Mouse (Mus musculus): ENCODE data around the gene Iqgap2. TPM values are rescaled to one million over a fixed set of nuclear protein-coding genes. Genes with fewer than 3 reads are reported as not detected.
A peak's percentile ranks its signal among the peaks of the same experiment; 100 is the strongest.

Iqgap2 gene
- polyA plus RNA-seq, 1 experiment from 2014 or later = 14.0 TPM

GRCm38 (mm10) chr13:95893166-95893565, 1.4 kb upstream of the Iqgap2 start:
- no peak for DNase-seq (ENCODE audit: extremely low spot score, low spot score)
- peak overlapping the region; percentile 97 for H3K27ac ChIP-seq
- H3K4me1 ChIP-seq = peaks cover 43% of the 10 kb centered on the region
- H3K9me3 ChIP-seq = no peaks in the 10 kb centered on the region
- H3K4me3 ChIP-seq = peak overlapping the region; percentile 88; the same call in 1 of the 2 replicates
- peaks cover 23% of the 10 kb centered on the region for H3K27me3 ChIP-seq (ENCODE audit: poor library complexity, severe bottlenecking)
- H3K36me3 ChIP-seq (replicated peaks) = no peaks in the 10 kb centered on the region
- WGBS = 92% methylated on average over 4 of the region's 4 CpGs

- Histone ChIP-seq H3K4me3 (peak overlapping the region; percentile 88), H3K9me3 (no peaks in the 10 kb centered on the region), H3K27me3 (ENCODE audit: poor library complexity, severe bottlenecking) (peaks cover 23% of the 10 kb centered on the region), H3K27ac (peak overlapping the region; percentile 97), H3K4me1 (peaks cover 48% of the 10 kb centered on the region), H3K36me3 (replicated peaks) (no peaks in the 10 kb centered on the region)
- WGBS = 15% methylated on average over 12 of the region's 12 CpGs
- DNase-seq (ENCODE audit: extremely low spot score, low spot score) = no peak
Observed at GRCm38 (mm10) chr13:95892611-95893145, 956 bp upstream of the Iqgap2 start.

DNA sequence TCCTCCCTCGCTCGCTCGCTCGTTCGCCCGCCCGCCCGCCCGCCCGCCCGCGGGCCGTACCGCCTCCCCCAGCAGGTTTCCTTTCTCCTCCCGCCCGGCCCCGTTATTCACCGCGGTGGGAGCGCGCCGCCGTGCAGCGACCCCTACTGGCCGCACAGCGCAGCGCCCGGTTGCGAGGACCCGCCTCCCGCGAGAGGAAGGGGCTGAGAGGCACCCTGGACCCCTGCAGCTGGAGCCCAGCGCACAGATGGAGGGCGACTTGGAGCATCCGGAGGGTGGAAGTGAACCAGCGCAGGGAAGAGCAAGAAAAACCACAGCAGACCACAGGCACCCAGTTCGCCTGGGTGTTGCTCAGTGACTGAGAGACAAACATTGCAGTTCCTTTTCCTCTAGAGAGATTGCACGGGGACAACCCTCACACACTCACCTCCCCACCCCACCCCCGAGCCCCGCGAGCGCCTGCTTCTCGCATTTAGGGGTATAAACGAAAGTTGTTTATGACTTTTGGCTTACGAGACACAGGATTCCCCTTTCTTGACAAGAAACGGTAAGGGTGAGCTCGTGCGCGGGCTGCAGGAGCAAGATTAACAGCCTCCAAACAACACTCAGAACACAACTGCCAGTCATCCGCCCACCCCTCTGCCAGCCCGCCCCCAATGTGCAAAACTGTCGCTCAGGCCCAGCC, 346 bp upstream of the Iqgap2 start:
- peak overlapping the region; percentile 97 for H3K27ac ChIP-seq
- peaks cover 51% of the 10 kb centered on the region for H3K4me1 ChIP-seq
- H3K4me3 ChIP-seq = peak overlapping the region; percentile 88
- H3K27me3 ChIP-seq (ENCODE audit: poor library complexity, severe bottlenecking) = peaks cover 19% of the 10 kb centered on the region
- no peaks in the 10 kb centered on the region for H3K36me3 ChIP-seq (replicated peaks)
- WGBS = under 1% methylated on average over 37 of the region's 52 CpGs
- no peaks in the 10 kb centered on the region for H3K9me3 ChIP-seq
- DNase-seq (ENCODE audit: extremely low spot score, low spot score) = peak; percentile 91

- H3K36me3 ChIP-seq (replicated peaks) = no peaks in the 10 kb centered on the region
- H3K4me3 ChIP-seq = peak overlapping the region; percentile 88
- WGBS = under 1% methylated on average over 33 of the region's 33 CpGs
- peak overlapping the region; percentile 97 for H3K27ac ChIP-seq
- peaks cover 10% of the 10 kb centered on the region; the same call in 1 of the 2 replicates for H3K27me3 ChIP-seq (ENCODE audit: poor library complexity, severe bottlenecking)
- no peaks in the 10 kb centered on the region for H3K9me3 ChIP-seq
- DNase-seq (ENCODE audit: extremely low spot score, low spot score) = peak; percentile 75
- H3K4me1 ChIP-seq = peaks cover 62% of the 10 kb centered on the region
Observed at GRCm38 (mm10) chr13:95890851-95891471, 761 bp downstream of the Iqgap2 start.

DNA sequence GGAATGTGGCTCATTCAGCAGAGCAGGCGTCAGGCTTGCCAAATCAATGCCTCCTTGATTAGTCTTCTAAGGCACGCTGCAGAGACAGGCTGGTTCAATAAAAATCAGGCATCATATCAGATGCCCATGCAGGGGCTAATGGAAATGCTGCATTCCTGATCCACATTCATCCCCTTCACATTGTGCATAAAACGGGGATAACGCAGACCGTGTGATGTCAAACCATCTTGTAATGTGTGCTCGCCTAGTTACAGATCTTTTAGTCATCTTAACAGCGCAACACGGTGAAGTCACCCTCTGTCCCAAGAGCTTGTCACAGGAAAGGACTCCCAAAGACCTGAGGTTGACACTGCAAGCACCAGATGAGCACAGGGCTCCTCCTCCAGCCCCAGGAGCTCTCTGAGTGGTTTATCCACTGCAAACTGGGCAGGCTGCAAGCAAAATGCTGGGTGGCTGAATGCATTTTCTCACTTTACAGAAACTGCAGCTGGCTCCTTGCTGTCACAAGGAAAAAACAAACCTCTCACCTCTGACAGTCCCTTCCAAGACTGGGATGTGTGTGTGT, 1.7 kb downstream of the Iqgap2 start:
- Histone ChIP-seq H3K27ac (peak overlapping the region; percentile 97), H3K4me1 (peaks cover 67% of the 10 kb centered on the region), H3K4me3 (peak overlapping the region; percentile 88), H3K27me3 (ENCODE audit: poor library complexity, severe bottlenecking) (peaks cover 10% of the 10 kb centered on the region; the same call in 1 of the 2 replicates), H3K9me3 (no peaks in the 10 kb centered on the region), H3K36me3 (replicated peaks) (no peaks in the 10 kb centered on the region)
- 31% methylated on average over 8 of the region's 8 CpGs for WGBS
- DNase-seq (ENCODE audit: extremely low spot score, low spot score) = no peak

- Histone ChIP-seq H3K27ac (no peak overlapping the region), H3K4me1 (peaks cover 67% of the 10 kb centered on the region), H3K36me3 (replicated peaks) (no peaks in the 10 kb centered on the region), H3K4me3 (no peak overlapping the region), H3K27me3 (ENCODE audit: poor library complexity, severe bottlenecking) (peaks cover 10% of the 10 kb centered on the region; the same call in 1 of the 2 replicates), H3K9me3 (no peaks in the 10 kb centered on the region)
- DNase-seq (ENCODE audit: extremely low spot score, low spot score) = no peak
- WGBS = 91% methylated on average over 10 of the region's 10 CpGs
Observed at GRCm38 (mm10) chr13:95889366-95889765, 2.4 kb downstream of the Iqgap2 start.

DNA sequence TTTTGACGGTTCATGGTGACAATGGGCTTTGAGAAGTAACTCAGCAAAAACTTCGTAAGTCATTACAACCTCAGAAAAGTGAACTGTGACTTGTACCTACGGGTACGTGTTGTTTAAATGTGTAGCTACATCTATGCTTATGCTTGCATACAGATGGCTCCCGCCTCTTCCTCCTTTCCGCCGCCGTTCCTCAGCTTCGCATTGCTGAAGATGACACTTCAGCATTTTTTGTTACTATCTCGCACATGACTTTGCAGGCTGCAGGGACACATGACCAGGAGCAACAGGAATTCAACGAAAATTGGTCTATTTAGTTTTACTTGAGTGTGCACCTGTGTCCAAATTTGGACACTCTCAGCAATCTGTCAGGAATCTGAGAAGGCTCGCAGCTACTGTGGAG, 3.1 kb downstream of the Iqgap2 start:
- DNase-seq (ENCODE audit: extremely low spot score, low spot score) = no peak
- Histone ChIP-seq H3K27ac (no peak overlapping the region), H3K36me3 (replicated peaks) (no peaks in the 10 kb centered on the region), H3K27me3 (ENCODE audit: poor library complexity, severe bottlenecking) (peaks cover 8% of the 10 kb centered on the region; the same call in 1 of the 2 replicates), H3K4me3 (no peak overlapping the region), H3K4me1 (peaks cover 70% of the 10 kb centered on the region), H3K9me3 (no peaks in the 10 kb centered on the region)
- 92% methylated on average over 12 of the region's 12 CpGs for WGBS

- Histone ChIP-seq H3K9me3 (no peaks in the 10 kb centered on the region), H3K36me3 (replicated peaks) (no peaks in the 10 kb centered on the region), H3K4me3 (no peak overlapping the region), H3K27ac (no peak overlapping the region), H3K27me3 (ENCODE audit: poor library complexity, severe bottlenecking) (peaks cover 4% of the 10 kb centered on the region; the same call in 1 of the 2 replicates), H3K4me1 (peaks cover 68% of the 10 kb centered on the region)
- DNase-seq (ENCODE audit: extremely low spot score, low spot score) = no peak
- WGBS = 89% methylated on average over 4 of the region's 4 CpGs
Observed at GRCm38 (mm10) chr13:95888170-95888569, 3.6 kb downstream of the Iqgap2 start.

DNA sequence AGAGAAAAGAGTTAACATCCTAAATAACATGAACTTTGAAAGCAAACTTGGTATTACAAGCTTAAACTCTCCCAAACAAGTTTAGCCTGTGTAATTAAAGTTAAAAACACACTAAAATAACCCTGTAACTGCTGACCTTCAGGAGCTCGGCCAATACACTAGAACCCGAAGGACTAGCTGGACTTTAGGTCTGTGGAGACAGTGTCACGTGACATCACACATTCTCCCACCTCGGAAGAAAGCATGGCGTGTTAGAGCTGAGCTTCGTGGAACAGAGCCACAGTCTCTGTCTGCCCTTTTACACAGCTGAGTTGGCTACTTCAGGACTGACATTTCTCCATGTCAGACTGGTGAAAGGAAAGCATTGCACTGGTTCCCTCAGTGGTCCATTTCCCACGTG, 4.3 kb downstream of the Iqgap2 start:
- Histone ChIP-seq H3K9me3 (no peaks in the 10 kb centered on the region), H3K27me3 (ENCODE audit: poor library complexity, severe bottlenecking) (no peaks in the 10 kb centered on the region), H3K4me1 (peaks cover 60% of the 10 kb centered on the region), H3K36me3 (replicated peaks) (no peaks in the 10 kb centered on the region), H3K4me3 (no peak overlapping the region), H3K27ac (no peak overlapping the region)
- 90% methylated on average over 7 of the region's 7 CpGs for WGBS
- no peak for DNase-seq (ENCODE audit: extremely low spot score, low spot score)

- Histone ChIP-seq H3K4me3 (no peak overlapping the region), H3K27me3 (ENCODE audit: poor library complexity, severe bottlenecking) (no peaks in the 10 kb centered on the region), H3K9me3 (no peaks in the 10 kb centered on the region; the same call in 1 of the 2 replicates), H3K4me1 (peaks cover 40% of the 10 kb centered on the region), H3K36me3 (replicated peaks) (peaks cover 8% of the 10 kb centered on the region), H3K27ac (no peak overlapping the region)
- WGBS = 92% methylated on average over 3 of the region's 3 CpGs
- no peak for DNase-seq (ENCODE audit: extremely low spot score, low spot score)
Observed at GRCm38 (mm10) chr13:95884455-95884854, 7.3 kb downstream of the Iqgap2 start.

DNA sequence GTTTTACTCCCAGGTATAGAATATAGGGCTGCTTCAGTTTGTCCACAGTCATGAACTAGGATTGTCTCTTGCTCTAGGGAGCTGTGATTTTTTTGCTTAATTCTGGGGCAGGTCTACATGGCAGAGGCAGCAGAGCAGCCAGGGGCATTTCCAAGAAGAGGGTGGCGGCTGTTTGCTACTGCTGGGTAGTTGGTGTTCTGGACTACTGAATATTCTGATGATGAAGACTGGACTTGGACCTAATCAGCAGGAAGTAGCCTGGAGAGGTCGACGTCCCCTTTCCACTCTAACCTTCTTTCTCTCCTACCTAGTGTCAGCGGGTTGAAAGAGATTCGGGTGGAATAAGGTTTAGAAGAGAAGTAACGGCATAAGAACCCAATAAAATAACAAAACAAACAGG, 9.7 kb downstream of the Iqgap2 start:
- WGBS = 92% methylated on average over 6 of the region's 6 CpGs
- no peak for DNase-seq (ENCODE audit: extremely low spot score, low spot score)
- H3K9me3 ChIP-seq = no peaks in the 10 kb centered on the region; the same call in 1 of the 2 replicates
- H3K36me3 ChIP-seq (replicated peaks) = peaks cover 8% of the 10 kb centered on the region
- no peak overlapping the region for H3K27ac ChIP-seq
- peaks cover 29% of the 10 kb centered on the region for H3K4me1 ChIP-seq
- H3K27me3 ChIP-seq (ENCODE audit: poor library complexity, severe bottlenecking) = no peaks in the 10 kb centered on the region
- no peak overlapping the region for H3K4me3 ChIP-seq

- peaks cover 8% of the 10 kb centered on the region for H3K36me3 ChIP-seq (replicated peaks)
- H3K27ac ChIP-seq = no peak overlapping the region
- no peak overlapping the region for H3K4me3 ChIP-seq
- 94% methylated on average over 9 of the region's 9 CpGs for WGBS
- no peaks in the 10 kb centered on the region for H3K27me3 ChIP-seq (ENCODE audit: poor library complexity, severe bottlenecking)
- no peaks in the 10 kb centered on the region; the same call in 1 of the 2 replicates for H3K9me3 ChIP-seq
- H3K4me1 ChIP-seq = peaks cover 23% of the 10 kb centered on the region
- no peak for DNase-seq (ENCODE audit: extremely low spot score, low spot score)
Observed at GRCm38 (mm10) chr13:95881427-95881826, 10.3 kb downstream of the Iqgap2 start.

DNA sequence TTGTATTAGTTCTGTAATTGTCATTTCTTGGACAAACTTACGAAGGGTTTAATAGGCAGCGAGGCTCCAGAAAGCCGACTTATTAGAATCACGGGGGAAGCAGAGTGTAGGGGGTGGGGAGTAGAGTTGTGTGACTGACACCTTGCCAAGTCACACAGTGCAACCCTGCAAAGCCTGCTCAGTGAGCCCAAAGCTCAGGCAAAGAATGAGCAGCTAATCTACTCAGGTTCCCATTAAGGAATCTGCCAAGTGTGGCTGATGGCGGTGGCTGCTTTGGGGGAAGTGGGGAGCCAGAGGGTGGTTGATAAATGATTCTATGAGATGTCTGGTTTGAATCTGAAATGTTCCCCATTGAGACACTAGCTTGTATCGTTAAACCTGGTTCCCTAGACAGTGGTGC, 11.1 kb downstream of the Iqgap2 start:
- Histone ChIP-seq H3K27ac (no peak overlapping the region), H3K9me3 (no peaks in the 10 kb centered on the region; the same call in 1 of the 2 replicates), H3K4me1 (peaks cover 15% of the 10 kb centered on the region), H3K27me3 (ENCODE audit: poor library complexity, severe bottlenecking) (no peaks in the 10 kb centered on the region), H3K36me3 (replicated peaks) (peaks cover 8% of the 10 kb centered on the region), H3K4me3 (no peak overlapping the region)
- DNase-seq (ENCODE audit: extremely low spot score, low spot score) = no peak
- 81% methylated on average over 6 of the region's 6 CpGs for WGBS
